Mouse (Mus musculus): ENCODE measurements around the gene Atad3a. TPM values are rescaled to one million over a fixed set of nuclear protein-coding genes. Genes with fewer than 3 reads are reported as not detected.
A peak's percentile ranks its signal among the peaks of the same experiment; 100 is the strongest.

Atad3a gene
- total RNA-seq, 1 experiment: 169 TPM

DNA sequence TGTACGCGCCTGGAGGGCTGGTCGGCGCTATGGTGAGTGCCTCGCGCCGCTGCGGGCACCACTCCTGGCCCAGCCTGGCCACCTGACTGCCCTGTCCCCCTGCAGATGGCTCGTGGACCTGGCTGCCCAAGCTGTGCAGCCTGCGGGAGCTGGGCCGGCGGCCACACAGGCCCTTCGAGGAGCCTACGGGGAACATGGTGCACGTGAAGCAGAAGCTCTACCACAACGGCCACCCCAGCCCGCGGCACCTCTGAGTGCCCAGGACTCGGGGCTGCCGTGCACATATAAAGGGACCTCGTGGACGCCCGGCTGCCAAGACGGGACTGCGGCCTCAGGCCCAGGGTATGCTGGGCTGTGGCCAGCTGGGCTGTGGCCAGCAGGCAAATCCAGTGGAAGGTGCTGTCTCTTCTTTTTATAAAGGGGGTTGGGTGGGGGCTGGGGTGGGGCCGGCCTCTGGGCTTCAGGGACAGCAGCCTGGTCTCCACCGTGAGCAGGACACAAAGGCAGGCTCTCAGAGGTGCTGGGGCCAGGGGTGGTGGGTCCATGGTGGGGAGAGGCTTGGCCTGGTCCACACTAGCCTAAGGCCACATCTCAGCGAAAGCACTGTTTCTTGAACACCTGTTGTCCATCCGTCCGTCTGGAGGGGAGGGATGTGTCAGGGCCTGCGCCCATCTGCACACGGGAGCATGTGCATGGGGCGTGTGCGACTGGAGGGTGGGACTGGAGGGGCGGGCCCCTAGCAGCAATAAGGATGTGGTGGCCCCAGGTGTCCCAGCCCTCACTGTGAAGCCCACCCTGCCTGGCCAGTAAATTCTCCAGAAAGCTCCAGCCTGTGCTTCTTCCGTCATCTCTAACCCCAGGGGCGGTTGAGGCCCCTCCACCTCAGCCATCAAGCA lies 20.9 kb downstream of the Atad3a start:
- in situ Hi-C loops (cut with MboI; ENCODE audit: low sequenced_read_pairs in 2 of 2, unreplicated experiment in 2 of 2): no loop called here
- no peak for DNase-seq (ENCODE audit: low read depth, low spot score)
- H3K4me1 ChIP-seq (ENCODE audit: control insufficient read depth in 2 of 2, insufficient read depth in 2 of 2, low read length in 2 of 2, poor library complexity in 1 of 2): peaks cover 0 to 17% of the 10 kb centered on the region in 2 experiments; a peak in 2 of 4 replicates
- H3K9ac ChIP-seq (ENCODE audit: insufficient read depth, low read depth, low read length, poor library complexity, severe bottlenecking): no peak overlapping the region
- TF ChIP-seq CHD2 (IDR thresholded peaks at IDR 0.05; ENCODE audit: low read depth, low read length): no peak
- TF ChIP-seq ZNF384 (IDR thresholded peaks at IDR 0.05; ENCODE audit: low read depth, low read length): no peak
- no peak for TF ChIP-seq ZC3H11A (IDR thresholded peaks at IDR 0.05; ENCODE audit: borderline replicate concordance, low read depth, low read length)
- no peak overlapping the region for H3K27ac ChIP-seq (ENCODE audit: insufficient read depth, low read depth, low read length, poor library complexity, severe bottlenecking)
- peak overlapping the region; percentile 30 to 60; a peak in 3 of 4 replicates for H3K4me3 ChIP-seq (ENCODE audit: insufficient read depth in 1 of 2, low read depth in 1 of 2, low read length in 2 of 2, poor library complexity in 1 of 2, severe bottlenecking in 1 of 2)
- H3K9me3 ChIP-seq (ENCODE audit: control insufficient read depth, insufficient read depth, low read depth, low read length): no peaks in the 10 kb centered on the region
- H3K36me3 ChIP-seq (ENCODE audit: control insufficient read depth, insufficient read depth, low read length, poor library complexity, severe bottlenecking): peaks cover 27% of the 10 kb centered on the region

DNA sequence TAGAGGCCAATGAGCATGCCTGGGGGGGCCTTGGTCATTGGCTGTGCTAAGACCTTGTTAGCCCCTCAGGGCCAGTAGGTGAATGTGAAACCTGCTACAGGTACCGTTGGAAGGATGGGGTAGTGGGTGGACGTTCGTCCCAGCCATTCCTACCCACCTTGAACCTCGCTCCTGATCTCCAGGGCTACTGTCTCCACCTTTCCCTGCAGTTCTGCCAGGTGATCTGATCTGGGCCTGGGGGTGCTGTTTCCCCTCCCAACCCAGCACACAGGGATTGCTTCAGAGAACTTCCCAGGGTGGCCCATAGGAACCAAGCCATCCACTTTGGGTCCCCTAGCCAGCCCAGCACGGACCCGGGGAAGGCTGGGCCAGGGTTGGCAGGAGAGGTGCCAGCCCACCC lies 21.7 kb downstream of the Atad3a start:
- in situ Hi-C loops (cut with MboI; ENCODE audit: low sequenced_read_pairs in 2 of 2, unreplicated experiment in 2 of 2): no loop called here
- Histone ChIP-seq H3K4me3 (ENCODE audit: insufficient read depth in 1 of 2, low read depth in 1 of 2, low read length in 2 of 2, poor library complexity in 1 of 2, severe bottlenecking in 1 of 2) (no peak overlapping the region; a peak in 1 of 4 replicates), H3K36me3 (ENCODE audit: control insufficient read depth, insufficient read depth, low read length, poor library complexity, severe bottlenecking) (peaks cover 21% of the 10 kb centered on the region), H3K9ac (ENCODE audit: insufficient read depth, low read depth, low read length, poor library complexity, severe bottlenecking) (no peak overlapping the region), H3K4me1 (ENCODE audit: control insufficient read depth in 2 of 2, insufficient read depth in 2 of 2, low read length in 2 of 2, poor library complexity in 1 of 2) (peaks cover 0 to 18% of the 10 kb centered on the region in 2 experiments; a peak in 2 of 4 replicates), H3K27ac (ENCODE audit: insufficient read depth, low read depth, low read length, poor library complexity, severe bottlenecking) (no peak overlapping the region), H3K9me3 (ENCODE audit: control insufficient read depth, insufficient read depth, low read depth, low read length) (no peaks in the 10 kb centered on the region)
- no peak for DNase-seq (ENCODE audit: low read depth, low spot score)
- no peak for TF ChIP-seq ZNF384 (IDR thresholded peaks at IDR 0.05; ENCODE audit: low read depth, low read length)
- TF ChIP-seq CHD2 (IDR thresholded peaks at IDR 0.05; ENCODE audit: low read depth, low read length): no peak
- no peak for TF ChIP-seq HCFC1 (IDR thresholded peaks at IDR 0.05; ENCODE audit: borderline replicate concordance, insufficient read depth, low read length)
- TF ChIP-seq ZC3H11A (IDR thresholded peaks at IDR 0.05; ENCODE audit: borderline replicate concordance, low read depth, low read length): no peak
- no peak for TF ChIP-seq MAFK (IDR thresholded peaks at IDR 0.05; ENCODE audit: insufficient read depth, low read depth, low read length)

GRCm38 (mm10) chr4:155738262-155738661 lies 22.6 kb downstream of the Atad3a start:
- H3K4me1 ChIP-seq (ENCODE audit: control insufficient read depth in 2 of 2, insufficient read depth in 2 of 2, low read length in 2 of 2, poor library complexity in 1 of 2): peaks cover 0 to 22% of the 10 kb centered on the region in 2 experiments; a peak in 2 of 4 replicates
- DNase-seq (ENCODE audit: low read depth, low spot score): no peak
- H3K36me3 ChIP-seq (ENCODE audit: control insufficient read depth, insufficient read depth, low read length, poor library complexity, severe bottlenecking): peaks cover 20% of the 10 kb centered on the region
- H3K9ac ChIP-seq (ENCODE audit: insufficient read depth, low read depth, low read length, poor library complexity, severe bottlenecking): no peak overlapping the region
- in situ Hi-C loops (cut with MboI; ENCODE audit: low sequenced_read_pairs in 2 of 2, unreplicated experiment in 2 of 2): no loop called here
- H3K27ac ChIP-seq (ENCODE audit: insufficient read depth, low read depth, low read length, poor library complexity, severe bottlenecking): no peak overlapping the region
- no peak overlapping the region for H3K4me3 ChIP-seq (ENCODE audit: insufficient read depth in 1 of 2, low read depth in 1 of 2, low read length in 2 of 2, poor library complexity in 1 of 2, severe bottlenecking in 1 of 2)
- no peak for TF ChIP-seq CHD2 (IDR thresholded peaks at IDR 0.05; ENCODE audit: low read depth, low read length)
- TF ChIP-seq HCFC1 (IDR thresholded peaks at IDR 0.05; ENCODE audit: borderline replicate concordance, insufficient read depth, low read length): no peak
- no peak for TF ChIP-seq MAFK (IDR thresholded peaks at IDR 0.05; ENCODE audit: insufficient read depth, low read depth, low read length)
- TF ChIP-seq ZNF384 (IDR thresholded peaks at IDR 0.05; ENCODE audit: low read depth, low read length): no peak
- no peak for TF ChIP-seq ZC3H11A (IDR thresholded peaks at IDR 0.05; ENCODE audit: borderline replicate concordance, low read depth, low read length)
- H3K9me3 ChIP-seq (ENCODE audit: control insufficient read depth, insufficient read depth, low read depth, low read length): no peaks in the 10 kb centered on the region

DNA sequence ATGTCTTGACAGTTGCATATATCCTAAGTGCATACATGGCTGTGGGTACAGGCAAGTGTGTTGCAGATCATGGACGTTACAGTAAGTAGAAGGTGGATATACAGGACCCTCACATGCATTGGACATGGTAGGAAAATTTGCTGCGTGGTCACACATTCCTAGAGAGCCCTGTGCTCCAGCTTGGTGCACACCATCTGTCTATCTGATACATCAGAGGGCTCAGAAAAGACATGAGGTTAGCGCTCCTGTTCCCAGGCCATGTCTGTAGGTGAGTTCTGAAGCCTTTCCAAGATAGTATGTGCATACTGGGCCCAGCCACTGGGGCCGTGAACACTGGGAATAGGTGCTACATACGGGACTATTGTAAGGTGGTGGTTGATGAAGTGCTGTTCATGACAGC lies 24.5 kb downstream of the Atad3a start:
- Histone ChIP-seq H3K4me1 (ENCODE audit: control insufficient read depth in 2 of 2, insufficient read depth in 2 of 2, low read length in 2 of 2, poor library complexity in 1 of 2) (peaks cover 0 to 22% of the 10 kb centered on the region in 2 experiments; a peak in 2 of 4 replicates), H3K9ac (ENCODE audit: insufficient read depth, low read depth, low read length, poor library complexity, severe bottlenecking) (no peak overlapping the region), H3K4me3 (ENCODE audit: insufficient read depth in 1 of 2, low read depth in 1 of 2, low read length in 2 of 2, poor library complexity in 1 of 2, severe bottlenecking in 1 of 2) (no peak overlapping the region), H3K9me3 (ENCODE audit: control insufficient read depth, insufficient read depth, low read depth, low read length) (no peaks in the 10 kb centered on the region), H3K27ac (ENCODE audit: insufficient read depth, low read depth, low read length, poor library complexity, severe bottlenecking) (no peak overlapping the region), H3K36me3 (ENCODE audit: control insufficient read depth, insufficient read depth, low read length, poor library complexity, severe bottlenecking) (peaks cover 22% of the 10 kb centered on the region)
- in situ Hi-C loops (cut with MboI; ENCODE audit: low sequenced_read_pairs in 2 of 2, unreplicated experiment in 2 of 2): no loop called here
- no peak for TF ChIP-seq CHD2 (IDR thresholded peaks at IDR 0.05; ENCODE audit: low read depth, low read length)
- no peak for TF ChIP-seq ZC3H11A (IDR thresholded peaks at IDR 0.05; ENCODE audit: borderline replicate concordance, low read depth, low read length)
- TF ChIP-seq ZNF384 (IDR thresholded peaks at IDR 0.05; ENCODE audit: low read depth, low read length): no peak
- TF ChIP-seq MAFK (IDR thresholded peaks at IDR 0.05; ENCODE audit: insufficient read depth, low read depth, low read length): no peak
- TF ChIP-seq HCFC1 (IDR thresholded peaks at IDR 0.05; ENCODE audit: borderline replicate concordance, insufficient read depth, low read length): no peak
- no peak for DNase-seq (ENCODE audit: low read depth, low spot score)
